Mouse (Mus musculus) layer of hippocampus, postnatal 36 days (tissue): Measurements from ENCODE around the gene Retsat. TPM values are rescaled to one million over a fixed set of nuclear protein-coding genes. Genes with fewer than 3 reads are reported as not detected.
A peak's percentile ranks its signal among the peaks of the same experiment; 100 is the strongest.

Source experiments
- DNase-seq, 2 experiments: peaks; one replicate each; pipeline ENCODE4 v3.0.0; 2022
- total RNA-seq, 2 experiments: library from RNA; stranded (reverse); gene quantifications; 2 replicates each; pipeline ENCODE4 v1.2.3; 2021

Retsat gene
- total RNA-seq, 2 experiments from 2014 or later = 54.3 to 55.6 TPM

DNA sequence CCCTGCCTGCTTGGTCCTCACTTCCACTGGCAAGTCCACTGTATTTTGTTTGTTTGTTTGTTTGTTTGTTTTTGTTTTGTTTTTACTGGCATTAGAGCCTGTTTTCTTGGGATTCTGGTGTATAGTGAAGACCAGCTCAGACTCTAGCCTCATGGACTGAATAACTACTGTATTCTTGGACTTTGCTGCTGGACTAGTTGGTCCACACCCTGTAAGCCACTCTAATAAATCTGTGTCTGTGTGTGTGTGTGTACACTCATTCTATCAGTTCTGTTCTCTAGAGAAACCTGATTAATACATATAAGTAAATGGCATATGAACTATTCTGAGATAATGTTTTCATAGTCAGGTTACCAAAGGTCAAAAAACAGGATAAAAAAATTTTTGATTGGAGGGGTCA, 8.2 kb upstream of the Retsat start:
- DNase-seq = no peak

DNA sequence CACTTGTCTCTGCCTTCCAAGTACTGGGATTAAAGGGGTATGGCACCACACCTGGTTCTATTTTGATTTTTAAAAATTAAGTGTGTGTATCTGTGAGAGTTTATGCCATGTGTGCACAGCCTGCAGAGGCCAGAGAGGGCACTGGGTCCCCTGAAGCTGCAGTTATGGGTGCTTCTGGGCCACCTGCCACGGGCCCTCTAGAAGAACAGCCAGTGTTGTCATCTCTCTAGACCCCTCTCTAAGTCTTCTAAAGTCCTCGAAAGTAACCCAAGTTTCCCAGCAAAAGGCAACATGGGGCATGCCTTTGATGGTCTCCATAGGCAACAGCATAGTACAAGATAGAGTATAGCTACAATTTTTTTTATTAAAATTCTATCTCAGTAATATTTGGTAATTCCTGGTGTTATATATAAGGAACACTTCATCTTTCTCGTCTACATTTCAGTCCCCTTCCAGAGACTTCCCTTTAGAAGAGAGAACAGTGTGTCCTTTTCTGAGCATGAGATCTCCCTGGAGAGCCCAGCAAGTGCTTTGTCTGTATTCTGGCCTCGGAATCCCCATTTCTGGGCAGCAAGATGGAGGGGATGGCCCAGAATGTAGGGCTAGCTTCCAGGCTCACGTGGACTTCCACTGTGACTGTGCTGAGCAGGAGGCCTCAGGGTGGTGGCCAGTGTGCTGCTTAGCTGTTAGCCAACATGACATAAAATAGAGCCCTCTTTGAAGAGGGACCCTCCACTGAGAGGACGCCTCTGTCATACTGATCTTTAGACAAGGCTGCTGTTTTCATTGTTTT, 5.1 kb upstream of the Retsat start:
- peak in 1 of 2 experiments; percentile 26 for DNase-seq

DNA sequence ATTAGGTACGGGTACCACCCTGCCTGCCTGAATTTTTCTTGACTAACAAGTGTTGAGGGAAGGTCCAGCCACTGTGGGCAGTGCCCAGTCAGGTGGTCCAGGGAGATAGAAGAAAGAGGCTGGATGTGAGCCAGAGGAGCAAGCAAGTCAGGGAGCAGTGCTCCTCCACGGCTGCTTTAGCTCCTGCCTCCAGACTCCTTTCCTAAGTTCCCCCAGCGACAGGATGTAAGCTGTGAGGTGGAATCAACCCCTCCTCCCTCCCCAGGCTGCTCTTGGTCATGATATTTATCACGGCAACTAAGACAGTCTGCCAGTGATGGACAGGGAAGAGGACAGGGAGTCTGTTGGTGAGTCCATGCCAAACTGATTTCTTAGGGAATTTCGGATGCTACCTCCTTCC, 4.4 kb upstream of the Retsat start:
- no peak for DNase-seq

DNA sequence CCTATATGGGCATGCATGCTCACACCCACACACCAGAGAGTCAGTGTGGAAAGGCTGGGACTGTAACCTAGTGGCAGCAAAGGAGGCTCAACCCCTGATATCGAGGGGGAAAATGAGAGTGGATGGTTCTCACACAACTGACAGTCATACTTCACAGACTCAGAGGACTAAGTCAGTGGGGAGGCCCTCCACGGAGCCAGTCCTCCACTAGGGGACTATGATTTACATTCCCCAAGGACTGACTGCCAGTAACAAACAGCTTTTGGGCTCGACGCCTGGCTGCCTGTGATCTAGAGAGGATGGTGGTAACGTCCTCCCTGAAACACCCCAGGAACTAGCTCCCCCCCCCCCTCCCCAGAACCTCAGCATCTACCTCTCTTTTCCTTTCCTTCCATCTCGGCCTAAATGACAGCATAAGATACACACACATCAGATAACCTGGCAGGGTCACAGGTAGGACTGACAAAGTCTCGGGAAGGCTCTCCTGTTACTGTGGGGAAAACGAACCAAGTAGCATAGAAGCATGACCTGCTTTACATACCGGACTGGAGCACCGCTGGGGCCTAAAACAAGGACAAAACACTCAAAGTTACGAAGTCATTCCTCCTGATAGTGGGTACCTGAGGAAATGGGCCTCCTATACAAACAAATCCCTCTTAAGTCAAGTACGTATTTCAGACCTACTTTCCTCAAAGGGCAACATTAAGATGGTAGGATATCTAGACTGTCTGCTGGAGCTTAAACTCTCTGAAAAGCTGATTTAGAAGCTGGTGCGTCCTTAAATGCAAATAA, 996 bp upstream of the Retsat start:
- no peak for DNase-seq

DNA sequence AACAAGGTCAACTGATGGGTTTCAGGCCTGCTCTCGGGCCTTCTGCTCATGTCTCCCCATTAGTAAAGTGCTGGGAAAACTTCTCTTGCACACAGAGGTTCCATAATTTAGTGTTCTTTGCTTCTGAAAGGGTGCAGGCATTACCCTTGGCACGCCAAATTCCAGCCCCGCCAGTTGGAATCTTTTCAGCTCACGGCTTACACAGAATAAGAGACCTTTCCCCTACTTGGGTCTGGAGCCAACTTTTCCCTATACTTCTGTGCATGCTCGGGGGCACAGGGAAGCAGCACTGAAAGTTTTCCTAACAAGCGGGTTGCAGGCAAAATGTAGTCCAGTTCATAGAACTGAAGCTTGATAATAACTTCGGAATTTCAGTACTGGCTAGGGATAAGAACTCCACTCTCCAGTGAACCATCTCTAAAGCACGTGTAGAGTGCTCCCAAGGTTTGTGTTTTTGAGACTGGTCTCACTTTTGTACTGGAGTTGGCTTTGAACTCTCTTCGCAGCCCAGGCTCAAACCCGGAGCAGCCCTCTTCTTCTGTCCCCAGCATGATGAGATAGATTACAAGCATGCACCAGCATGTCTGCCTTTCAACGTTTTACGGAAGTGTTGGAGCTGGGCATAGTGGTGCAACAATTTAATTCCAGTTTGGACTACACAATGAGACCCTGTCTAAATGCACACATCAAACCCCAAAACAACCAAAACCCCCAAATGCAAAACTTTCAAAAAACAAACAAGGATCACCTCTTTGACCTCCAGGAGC, 699 bp downstream of the Retsat start:
- no peak for DNase-seq

DNA sequence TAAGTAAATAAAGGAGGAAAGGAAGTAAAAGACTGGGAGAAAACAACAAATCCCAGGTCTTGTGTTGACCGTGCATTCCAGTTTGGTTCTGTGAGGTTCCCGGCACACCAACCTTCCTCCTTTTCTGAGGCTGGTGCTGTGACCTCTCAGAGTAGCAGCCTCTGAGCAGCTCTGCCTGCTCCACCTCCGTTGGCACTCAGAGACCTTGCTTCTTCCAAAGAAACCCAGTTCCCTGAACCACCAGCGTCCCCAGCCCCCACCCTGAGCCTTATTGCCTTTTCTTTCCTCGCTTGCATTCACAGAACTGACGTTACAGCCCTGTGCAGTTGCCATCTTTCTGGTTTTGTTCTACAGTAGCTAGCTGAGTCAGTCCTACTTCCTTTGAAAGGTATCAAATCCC, 1.9 kb downstream of the Retsat start:
- no peak for DNase-seq

DNA sequence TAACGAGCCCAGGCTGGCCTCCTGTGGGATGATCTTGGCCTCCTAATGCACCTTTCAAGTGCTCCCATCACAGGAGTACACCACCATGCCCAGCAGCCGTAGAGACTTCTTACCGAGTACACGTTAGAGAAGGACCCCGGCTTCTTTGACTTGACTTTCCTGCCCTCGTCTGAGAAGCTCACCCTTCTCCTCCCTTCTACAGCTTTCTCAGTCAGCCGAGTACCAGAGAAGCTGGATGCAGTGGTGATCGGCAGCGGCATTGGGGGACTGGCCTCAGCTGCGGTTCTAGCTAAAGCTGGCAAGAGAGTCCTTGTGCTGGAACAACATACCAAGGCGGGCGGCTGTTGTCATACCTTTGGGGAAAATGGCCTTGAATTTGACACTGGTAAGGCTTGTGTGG, 2.5 kb downstream of the Retsat start:
- DNase-seq = no peak

DNA sequence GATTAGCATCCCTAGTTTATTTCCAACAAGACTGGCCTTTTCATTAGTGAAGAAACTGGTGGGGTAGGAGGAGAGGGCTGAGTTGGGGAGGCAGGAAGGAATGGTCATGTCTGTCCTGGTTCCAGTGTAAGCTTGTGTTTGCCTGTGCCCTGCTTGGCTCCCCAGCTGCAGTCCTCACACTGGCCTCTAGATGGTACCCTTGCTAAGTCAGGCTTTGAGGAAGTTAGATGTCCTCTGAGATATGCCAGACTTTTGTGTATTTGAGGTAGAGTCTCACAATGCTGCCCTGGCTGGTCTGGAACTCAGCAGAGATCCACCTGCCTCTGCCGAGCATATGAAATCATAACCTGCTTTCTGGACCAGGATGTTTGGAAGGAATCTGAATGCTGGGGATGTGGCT, 3.5 kb downstream of the Retsat start:
- DNase-seq = peak; percentile 68 to 73

DNA sequence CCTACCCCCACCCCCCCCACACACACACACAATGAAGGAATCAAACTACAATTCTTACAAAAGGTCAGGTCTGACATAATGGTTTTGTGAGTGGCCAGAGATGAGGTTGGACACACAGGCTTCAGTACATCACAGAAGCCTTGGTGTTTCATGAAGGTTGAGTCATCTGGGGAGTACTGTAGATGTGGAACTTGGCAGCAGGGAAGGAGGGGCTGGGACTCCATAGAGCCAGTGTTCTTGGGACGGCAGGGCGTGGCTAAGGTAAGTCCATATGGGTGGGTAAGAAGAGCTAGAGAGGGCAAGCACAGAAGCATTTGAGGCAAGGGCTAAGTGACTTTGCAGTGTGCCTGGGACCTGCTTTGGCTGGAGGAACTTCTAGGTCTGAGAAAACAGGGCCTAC, 5.8 kb downstream of the Retsat start:
- no peak for DNase-seq

DNA sequence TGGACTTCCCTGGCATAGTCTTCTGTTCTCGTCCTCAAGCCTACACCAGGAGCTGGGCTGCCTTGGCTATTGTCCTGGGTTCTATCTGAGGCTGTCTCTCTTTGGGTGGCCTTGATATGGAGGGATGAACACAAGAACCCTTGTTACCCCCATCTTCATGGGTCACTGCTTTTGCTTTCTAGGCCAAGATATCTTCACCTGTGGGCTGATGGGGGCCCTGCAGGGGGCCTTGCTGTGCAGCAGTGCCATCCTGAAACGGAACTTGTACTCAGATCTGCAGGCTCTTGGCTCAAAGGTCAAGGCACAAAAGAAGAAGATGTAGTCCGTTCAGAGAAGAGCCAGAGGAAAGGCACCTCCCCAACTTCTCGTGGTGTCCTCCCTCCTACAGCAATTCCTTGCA, 8.8 kb downstream of the Retsat start:
- DNase-seq = no peak

DNA sequence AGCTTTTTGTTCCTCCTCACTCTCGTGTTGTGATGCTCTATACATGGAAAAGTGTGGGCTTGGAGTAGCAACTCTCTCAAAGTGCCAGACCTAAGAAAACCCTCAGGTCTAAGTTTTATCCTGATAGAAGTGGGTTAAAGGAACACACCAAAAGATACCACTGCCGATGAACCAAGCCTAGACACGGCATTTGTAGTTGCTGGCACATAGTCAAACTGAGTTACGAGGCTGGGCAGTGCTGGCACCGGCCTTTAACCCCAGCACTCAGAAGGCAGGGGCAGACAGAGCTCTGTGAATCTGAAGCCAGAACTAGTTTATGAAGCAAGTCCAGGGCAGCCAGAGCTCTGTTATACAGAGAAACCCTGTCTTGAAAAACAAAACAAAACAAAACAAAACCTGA, 9.4 kb downstream of the Retsat start:
- no peak for DNase-seq

DNA sequence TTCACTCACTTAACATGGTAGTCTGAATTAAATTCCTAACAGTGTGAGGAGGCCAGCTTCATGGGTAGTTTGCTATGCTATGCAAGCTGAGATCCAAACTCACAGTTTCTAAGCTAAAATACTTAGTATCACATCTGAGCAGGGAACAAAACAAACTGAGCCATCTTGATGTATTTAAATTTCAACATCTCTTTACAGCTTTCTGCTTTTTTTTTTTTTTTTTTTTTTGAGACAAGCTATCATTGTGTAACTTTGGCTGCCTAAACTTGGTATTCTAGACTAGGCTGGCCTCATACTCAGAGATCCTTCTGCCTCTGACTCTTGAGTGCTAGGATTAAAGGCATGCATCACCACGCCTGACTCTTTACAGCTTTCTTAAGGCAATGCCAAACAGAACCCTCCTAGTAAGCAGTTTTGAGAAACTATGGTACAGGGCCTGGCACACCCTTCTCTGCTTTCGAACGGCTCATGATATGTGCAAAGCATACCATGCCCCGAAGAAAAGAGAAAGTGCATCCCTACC, 10.4 kb downstream of the Retsat start:
- DNase-seq = no peak

DNA sequence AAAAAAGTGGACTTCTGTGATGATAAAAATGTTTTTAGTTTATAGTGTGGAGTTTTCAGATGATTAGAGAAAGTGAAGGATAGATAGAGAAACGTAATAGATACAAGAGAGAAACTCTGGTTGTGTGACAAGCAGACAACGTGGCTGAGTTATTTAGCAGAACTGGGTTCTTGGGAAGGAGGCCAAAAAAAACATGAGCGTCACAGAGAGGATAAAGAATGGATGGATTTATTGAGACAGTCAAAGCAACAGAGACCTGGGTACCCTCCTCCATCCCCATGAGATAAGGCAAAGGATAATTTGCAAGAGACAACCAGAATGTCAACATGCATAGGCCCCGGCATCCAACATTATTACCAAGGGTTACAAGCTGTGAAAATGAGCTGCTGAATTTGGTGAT, 12.0 kb downstream of the Retsat start:
- DNase-seq = no peak

DNA sequence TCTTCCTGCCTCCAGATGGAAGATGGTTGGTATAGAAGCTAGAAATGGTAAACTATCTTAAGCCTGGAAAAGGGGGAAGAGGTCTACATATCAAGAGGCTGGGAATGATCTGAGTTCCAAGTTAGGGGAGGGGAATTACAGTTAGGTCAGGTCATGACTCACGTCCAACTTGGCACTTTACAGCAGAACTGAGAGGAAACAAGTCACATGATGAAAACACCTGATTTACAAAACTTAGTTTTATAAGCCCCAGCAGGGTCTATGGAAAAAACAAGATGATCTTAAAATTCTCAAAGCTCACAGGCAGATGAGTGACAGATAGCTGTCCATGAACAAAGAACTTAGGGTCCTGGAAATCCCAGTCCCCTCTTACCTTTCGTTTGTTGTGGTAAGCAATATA, 16.9 kb downstream of the Retsat start:
- no peak for DNase-seq

DNA sequence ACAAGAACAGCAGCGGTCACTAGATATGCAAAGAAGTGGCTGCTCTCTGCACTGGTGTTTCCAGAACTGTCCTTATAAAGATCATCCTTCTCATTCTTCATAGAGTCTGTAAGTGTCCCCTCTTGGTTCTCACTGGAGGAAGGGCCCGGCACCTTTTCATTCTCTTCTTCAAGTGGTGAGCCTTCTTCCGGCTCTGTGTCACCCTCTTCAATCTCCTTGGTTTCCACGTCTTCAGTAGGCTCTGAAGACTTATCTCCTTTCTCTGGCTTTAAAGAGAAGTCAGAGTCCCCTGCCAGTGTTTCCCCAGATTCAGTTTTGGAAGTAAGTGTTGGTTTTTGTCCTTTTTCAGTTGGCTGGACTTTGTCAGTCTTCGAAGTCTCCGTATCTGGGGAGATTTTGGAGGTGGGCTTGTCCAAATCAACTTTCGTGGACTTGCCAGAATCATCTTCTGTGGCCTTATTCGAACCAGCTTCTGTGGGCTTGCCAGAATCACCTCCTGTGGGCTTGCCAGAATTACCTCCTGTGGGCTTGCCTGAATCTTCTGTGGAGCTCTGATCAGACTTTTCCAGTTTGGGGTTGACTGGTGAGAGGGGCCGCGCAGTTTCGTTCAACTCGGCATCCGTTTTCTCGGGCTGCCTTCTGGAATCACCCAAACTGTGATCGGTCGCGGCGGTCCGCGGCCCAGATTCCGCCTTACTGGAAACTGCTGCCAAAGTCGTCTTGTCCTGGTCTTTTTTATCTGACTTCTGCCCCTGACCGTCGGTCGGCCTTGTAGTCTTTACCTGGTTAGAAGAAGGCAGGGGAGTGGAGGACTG, 17.5 kb downstream of the Retsat start:
- no peak for DNase-seq

DNA sequence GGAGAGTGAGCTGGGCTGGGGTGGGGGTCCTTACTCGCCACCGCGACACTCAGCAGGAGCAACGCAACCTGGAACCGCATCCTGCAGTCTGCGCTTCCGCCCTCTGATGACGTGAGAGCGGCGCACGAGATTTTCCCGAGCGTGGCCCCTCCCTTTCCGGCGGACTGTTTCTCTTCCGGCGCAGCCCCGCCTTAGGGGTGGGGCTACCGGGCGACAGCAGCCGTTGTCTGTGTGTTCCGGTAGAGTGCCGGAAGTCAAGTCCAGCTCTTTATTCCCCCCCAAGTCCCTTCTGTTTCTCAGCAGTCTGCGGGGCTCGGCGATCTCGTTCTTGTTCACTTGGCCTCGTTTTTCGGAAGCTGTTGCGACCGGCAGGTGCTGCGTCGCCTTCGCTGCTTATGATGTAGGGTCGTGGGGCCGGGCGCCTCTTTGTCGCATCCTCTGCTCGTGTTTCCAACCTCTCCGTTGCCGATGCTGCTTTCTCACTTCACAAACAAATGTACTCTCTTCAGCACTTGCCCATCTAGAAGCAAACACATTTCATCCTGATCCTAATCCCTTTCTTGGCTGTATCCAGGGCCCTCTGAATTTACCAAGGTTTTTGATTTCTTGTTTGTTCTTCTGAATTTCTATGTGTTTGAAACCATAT, 18.5 kb downstream of the Retsat start, which contains the start of gene Tgoln1:
Tgoln1 (minus strand) TSS at position 358 of the 646 bp plus-strand sequence.
- DNase-seq = peak; percentile 93 to 94

DNA sequence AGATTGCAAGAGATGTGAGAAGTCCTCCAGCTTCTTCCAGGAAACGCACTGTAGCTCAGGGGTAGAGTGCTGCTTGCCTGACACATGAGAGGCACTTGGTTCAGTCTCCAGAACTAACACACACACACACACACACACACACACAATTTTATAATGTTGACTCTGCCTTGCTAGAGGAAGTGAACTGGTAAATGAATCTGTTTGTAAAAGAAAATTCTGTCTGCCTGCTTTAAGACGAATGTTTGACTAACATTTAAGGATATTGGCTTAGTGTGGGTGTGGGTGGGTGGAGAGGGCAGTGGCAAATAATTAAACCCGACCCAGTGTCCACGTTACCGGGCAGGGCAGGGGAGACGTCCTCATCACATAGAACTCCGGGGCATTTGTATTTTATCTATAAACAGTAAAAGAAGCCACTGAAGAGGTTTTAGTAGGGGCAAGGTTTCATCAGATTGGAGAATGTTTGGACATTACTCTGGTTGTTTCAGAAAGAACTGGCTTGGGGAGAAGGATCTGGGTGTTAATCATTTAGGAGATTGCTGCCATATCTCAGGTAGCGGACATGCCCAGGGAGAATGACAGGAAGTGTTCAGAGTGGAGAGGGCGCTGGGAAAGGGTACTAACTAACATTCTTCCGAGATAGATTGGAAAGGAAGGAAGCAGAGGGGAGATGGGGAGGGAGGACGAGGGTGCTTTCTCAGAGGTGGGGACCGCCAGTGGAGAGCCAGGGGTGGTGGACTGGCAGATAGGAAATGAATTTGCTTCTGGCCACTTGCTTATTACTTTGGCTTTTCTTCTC, 21.7 kb downstream of the Retsat start:
- DNase-seq = no peak

DNA sequence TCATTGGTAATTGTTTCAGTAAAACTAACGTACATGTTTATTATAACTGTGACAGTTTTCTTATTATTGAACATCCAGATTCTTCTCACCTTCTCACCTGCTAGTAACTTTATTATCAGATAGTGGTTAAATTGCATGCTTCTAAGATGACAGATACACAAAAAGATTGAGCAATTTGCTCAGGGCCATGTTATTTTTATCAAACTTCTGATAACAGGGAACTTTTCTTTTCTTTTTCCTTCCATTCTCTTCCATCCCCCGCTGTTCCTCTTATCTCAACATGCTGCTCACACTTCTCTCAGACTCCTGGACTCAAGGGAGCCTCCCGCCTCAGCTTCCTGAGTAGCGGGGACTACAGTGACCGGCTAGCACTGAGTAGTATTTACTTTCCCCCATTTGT, 22.6 kb downstream of the Retsat start:
- DNase-seq = no peak

DNA sequence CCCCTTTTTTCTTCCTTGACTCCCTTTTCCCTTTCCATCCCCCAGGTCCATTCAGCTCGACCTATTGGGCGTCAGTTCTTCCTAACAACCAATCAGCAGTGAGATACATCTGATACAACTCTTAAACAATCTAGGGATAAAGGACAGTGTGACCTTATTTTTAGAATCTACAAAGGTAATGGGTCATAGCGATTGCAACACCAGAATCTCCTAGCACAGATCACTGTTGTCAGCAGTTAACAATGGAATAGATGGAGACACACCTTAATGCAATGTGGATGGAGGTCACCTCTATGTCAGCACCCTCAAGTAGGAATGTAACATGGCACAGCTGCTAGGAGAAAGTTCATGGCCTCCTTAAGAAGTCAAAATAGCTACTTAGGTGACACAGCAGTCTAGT, 24.6 kb downstream of the Retsat start:
- DNase-seq = no peak

DNA sequence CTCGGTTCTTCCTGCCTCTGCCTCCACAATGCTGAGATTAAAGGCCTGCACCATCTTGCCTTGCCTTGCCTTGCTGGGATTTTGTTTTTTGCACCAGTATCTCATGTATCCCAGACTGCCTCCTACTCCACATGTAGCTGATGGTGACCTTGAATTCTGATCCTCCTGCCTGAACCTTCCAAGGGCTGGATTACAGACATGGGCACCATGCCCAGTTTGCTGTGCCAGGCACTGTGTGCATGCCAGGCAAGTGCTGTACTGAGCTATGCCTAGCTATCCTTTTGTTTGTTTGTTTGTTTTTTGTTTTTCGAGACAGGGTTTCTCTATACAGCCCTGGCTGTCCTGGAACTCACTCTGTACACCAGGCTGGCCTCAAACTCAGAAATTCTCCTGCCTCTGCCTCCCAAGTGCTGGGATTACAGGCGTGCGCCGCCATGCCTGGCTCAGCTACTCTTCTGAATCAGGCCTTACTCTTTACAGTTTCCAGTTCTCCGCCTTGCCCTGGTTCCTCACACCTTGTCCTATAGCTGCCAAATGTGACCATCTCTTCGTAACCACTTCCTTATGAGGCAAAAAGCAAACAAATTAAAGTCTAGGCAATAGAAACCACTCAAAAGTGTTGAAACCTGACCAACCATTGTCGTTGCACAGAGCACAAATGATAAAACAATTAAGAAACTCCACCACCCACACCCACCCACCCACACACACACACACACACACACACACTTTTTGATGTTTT, 25.6 kb downstream of the Retsat start:
- DNase-seq = no peak
